Mouse (Mus musculus): ENCODE results near the gene Jtb. TPM values are rescaled to one million over a fixed set of nuclear protein-coding genes. Genes with fewer than 3 reads are reported as not detected.
A peak's percentile ranks its signal among the peaks of the same experiment; 100 is the strongest.

Gene Jtb
- polyA plus RNA-seq, 1 experiment: 60.7 TPM

DNA sequence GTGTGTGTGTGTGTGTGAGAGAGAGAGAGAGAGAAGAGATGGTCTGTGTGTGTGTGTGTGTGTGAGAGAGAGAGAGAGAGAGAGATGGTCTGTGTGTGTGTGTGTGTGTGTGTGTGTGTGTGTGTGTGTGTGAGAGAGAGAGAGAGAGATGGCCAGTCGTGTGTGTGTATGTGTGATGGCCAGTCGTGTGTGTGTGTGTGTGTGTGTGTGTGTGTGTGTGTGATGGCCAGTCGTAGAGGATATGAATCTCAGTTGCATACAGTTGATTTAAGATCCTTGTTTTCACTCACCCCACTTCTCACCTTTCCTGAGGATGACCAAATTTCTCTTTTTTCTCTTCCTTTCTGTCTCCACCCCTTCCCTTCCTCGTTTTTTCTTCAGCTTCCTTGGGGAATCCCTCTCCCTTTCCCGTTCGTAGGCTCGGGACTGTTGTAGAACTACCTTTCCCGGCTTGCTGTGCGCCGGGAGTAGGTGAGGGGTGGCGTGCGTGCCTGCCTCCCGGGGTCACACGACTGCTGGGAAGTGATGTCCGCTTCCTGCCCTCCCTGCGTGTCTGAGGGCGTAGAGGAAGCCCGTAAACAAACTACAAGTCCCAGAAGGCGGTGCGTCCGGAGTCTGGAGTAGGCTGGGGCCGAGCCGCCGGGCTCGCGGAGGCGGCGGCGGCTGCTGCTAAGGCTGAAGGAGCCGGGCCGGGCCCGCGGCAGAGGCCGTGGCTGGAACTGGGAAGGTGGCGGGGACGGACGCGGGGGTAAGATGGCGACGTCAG lies 22.4 kb downstream of the Jtb start, which contains the start of gene Crtc2:
TSS of gene Crtc2 (plus strand) at position 511 of the 766 bp plus-strand sequence.
- Histone ChIP-seq H3K4me3 (ENCODE audit: insufficient read depth, low read depth, low read length) (peak within 1 kb of the TSS; percentile 91), H3K4me1 (ENCODE audit: control insufficient read depth, insufficient read depth, low read length) (peaks cover 6% of the 10 kb centered on the region; the same call in 1 of the 2 replicates), H3K27ac (ENCODE audit: insufficient read depth, low read depth, low read length) (peak within 1 kb of the TSS; percentile 81), H3K36me3 (ENCODE audit: control insufficient read depth, insufficient read depth, low read length) (no peaks in the 10 kb centered on the region), H3K27me3 (replicated peaks; ENCODE audit: control insufficient read depth, insufficient read depth, low read length) (no peaks in the 10 kb centered on the region)
- under 1% methylated on average over 40 of the region's 40 CpGs for WGBS
- peak; percentile 98 for DNase-seq
- TF ChIP-seq CTCF (conservative IDR thresholded peaks at IDR 0.05; ENCODE audit: insufficient read depth, insufficient read length, low read depth, low read length): no peak

GRCm38 (mm10) chr3:90254419-90255193 lies 23.2 kb downstream of the Jtb start:
- under 1% methylated on average over 41 of the region's 41 CpGs for WGBS
- Histone ChIP-seq H3K4me3 (ENCODE audit: insufficient read depth, low read depth, low read length) (peak overlapping the region; percentile 91), H3K27ac (ENCODE audit: insufficient read depth, low read depth, low read length) (peak overlapping the region; percentile 81), H3K4me1 (ENCODE audit: control insufficient read depth, insufficient read depth, low read length) (peaks cover 6% of the 10 kb centered on the region; the same call in 1 of the 2 replicates), H3K36me3 (ENCODE audit: control insufficient read depth, insufficient read depth, low read length) (no peaks in the 10 kb centered on the region), H3K27me3 (replicated peaks; ENCODE audit: control insufficient read depth, insufficient read depth, low read length) (no peaks in the 10 kb centered on the region)
- TF ChIP-seq CTCF (conservative IDR thresholded peaks at IDR 0.05; ENCODE audit: insufficient read depth, insufficient read length, low read depth, low read length): 0 out of 2 replicates have a peak, but pooled peaks have one; percentile 3
- no peak for TF ChIP-seq POLR2A (IDR thresholded peaks at IDR 0.05; ENCODE audit: low read depth, low read length)
- no peak for DNase-seq

DNA sequence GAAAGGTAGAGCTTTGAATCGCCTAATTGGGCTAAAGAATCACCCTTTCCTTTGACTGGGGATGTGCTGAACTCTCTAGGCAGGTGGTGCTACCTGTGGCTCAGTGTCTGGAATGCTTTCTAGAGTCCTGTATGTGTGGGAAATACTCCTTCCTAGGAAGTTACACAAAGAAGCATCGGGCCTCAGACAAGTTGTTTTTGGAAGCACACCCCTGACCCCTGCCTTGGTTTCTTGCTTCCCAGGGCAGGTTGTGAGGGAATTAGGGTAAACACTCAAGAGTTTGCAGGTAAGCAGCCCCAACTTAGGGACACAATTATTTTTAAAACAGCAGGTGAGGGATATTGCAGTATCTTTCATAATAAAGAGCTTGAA lies 23.8 kb downstream of the Jtb start:
- Histone ChIP-seq H3K4me1 (ENCODE audit: control insufficient read depth, insufficient read depth, low read length) (peaks cover 6% of the 10 kb centered on the region; the same call in 1 of the 2 replicates), H3K4me3 (ENCODE audit: insufficient read depth, low read depth, low read length) (peak overlapping the region; percentile 91), H3K36me3 (ENCODE audit: control insufficient read depth, insufficient read depth, low read length) (no peaks in the 10 kb centered on the region), H3K27me3 (replicated peaks; ENCODE audit: control insufficient read depth, insufficient read depth, low read length) (no peaks in the 10 kb centered on the region), H3K27ac (ENCODE audit: insufficient read depth, low read depth, low read length) (no peak overlapping the region)
- DNase-seq: no peak
- WGBS: 1% methylated on average over 2 of the region's 2 CpGs
- TF ChIP-seq CTCF (conservative IDR thresholded peaks at IDR 0.05; ENCODE audit: insufficient read depth, insufficient read length, low read depth, low read length) (no peak), POLR2A (IDR thresholded peaks at IDR 0.05; ENCODE audit: low read depth, low read length) (no peak)

GRCm38 (mm10) chr3:90255784-90256353 lies 24.5 kb downstream of the Jtb start:
- Histone ChIP-seq H3K36me3 (ENCODE audit: control insufficient read depth, insufficient read depth, low read length) (no peaks in the 10 kb centered on the region), H3K4me1 (ENCODE audit: control insufficient read depth, insufficient read depth, low read length) (peaks cover 6% of the 10 kb centered on the region; the same call in 1 of the 2 replicates), H3K27ac (ENCODE audit: insufficient read depth, low read depth, low read length) (no peak overlapping the region), H3K4me3 (ENCODE audit: insufficient read depth, low read depth, low read length) (no peak overlapping the region), H3K27me3 (replicated peaks; ENCODE audit: control insufficient read depth, insufficient read depth, low read length) (no peaks in the 10 kb centered on the region)
- WGBS: 89% methylated on average over 14 of the region's 14 CpGs
- DNase-seq: no peak
- TF ChIP-seq POLR2A (IDR thresholded peaks at IDR 0.05; ENCODE audit: low read depth, low read length) (no peak), CTCF (conservative IDR thresholded peaks at IDR 0.05; ENCODE audit: insufficient read depth, insufficient read length, low read depth, low read length) (no peak)

DNA sequence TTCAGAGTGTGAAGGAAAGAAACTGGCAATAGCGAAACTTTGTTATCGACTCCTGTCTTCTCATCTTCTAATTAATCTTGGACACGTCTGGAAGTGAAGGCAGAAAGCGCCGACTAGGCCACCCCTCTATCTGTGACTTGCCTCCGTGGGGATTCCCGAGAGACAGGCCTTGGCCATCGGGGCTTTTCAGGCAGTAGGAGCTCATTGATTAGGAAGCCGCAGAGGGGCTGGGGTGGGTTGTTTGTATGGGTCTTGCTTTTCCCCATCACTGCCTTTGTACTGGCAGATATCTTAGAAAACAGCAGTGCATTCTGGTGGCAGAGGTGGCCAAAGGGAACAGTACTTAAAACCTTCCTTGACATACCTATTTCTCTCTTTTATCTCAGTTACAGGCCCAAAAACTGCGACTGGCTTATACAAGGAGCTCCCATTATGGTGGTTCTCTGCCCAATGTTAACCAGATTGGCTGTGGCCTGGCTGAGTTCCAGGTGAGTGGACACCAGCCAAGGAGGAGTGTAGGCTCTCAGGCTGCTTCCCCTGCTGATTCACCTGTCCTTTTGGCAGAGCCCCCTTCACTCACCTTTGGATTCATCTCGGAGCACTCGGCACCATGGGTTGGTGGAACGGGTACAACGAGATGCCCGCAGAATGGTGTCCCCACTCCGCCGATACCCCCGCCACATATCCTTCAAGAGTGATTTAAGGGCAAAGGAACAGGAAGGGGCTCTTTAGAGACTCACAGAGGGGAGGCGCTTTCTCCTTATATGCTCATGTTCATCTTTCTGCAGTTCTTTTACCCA lies 25.5 kb downstream of the Jtb start:
- peak; percentile 76 for DNase-seq
- 81% methylated on average over 19 of the region's 19 CpGs for WGBS
- Histone ChIP-seq H3K4me1 (ENCODE audit: control insufficient read depth, insufficient read depth, low read length) (peaks cover 6% of the 10 kb centered on the region; the same call in 1 of the 2 replicates), H3K4me3 (ENCODE audit: insufficient read depth, low read depth, low read length) (no peak overlapping the region), H3K36me3 (ENCODE audit: control insufficient read depth, insufficient read depth, low read length) (no peaks in the 10 kb centered on the region), H3K27me3 (replicated peaks; ENCODE audit: control insufficient read depth, insufficient read depth, low read length) (no peaks in the 10 kb centered on the region), H3K27ac (ENCODE audit: insufficient read depth, low read depth, low read length) (no peak overlapping the region)
- TF ChIP-seq POLR2A (IDR thresholded peaks at IDR 0.05; ENCODE audit: low read depth, low read length): no peak
- no peak for TF ChIP-seq CTCF (conservative IDR thresholded peaks at IDR 0.05; ENCODE audit: insufficient read depth, insufficient read length, low read depth, low read length)

GRCm38 (mm10) chr3:90258521-90258920 lies 27.1 kb downstream of the Jtb start:
- H3K4me1 ChIP-seq (ENCODE audit: control insufficient read depth, insufficient read depth, low read length): peaks cover 6% of the 10 kb centered on the region; the same call in 1 of the 2 replicates
- no peak overlapping the region for H3K4me3 ChIP-seq (ENCODE audit: insufficient read depth, low read depth, low read length)
- H3K27ac ChIP-seq (ENCODE audit: insufficient read depth, low read depth, low read length): no peak overlapping the region
- no peaks in the 10 kb centered on the region for H3K27me3 ChIP-seq (replicated peaks; ENCODE audit: control insufficient read depth, insufficient read depth, low read length)
- peak; percentile 81 for DNase-seq
- 78% methylated on average over 4 of the region's 4 CpGs for WGBS
- no peaks in the 10 kb centered on the region for H3K36me3 ChIP-seq (ENCODE audit: control insufficient read depth, insufficient read depth, low read length)
- TF ChIP-seq POLR2A (IDR thresholded peaks at IDR 0.05; ENCODE audit: low read depth, low read length) (no peak), CTCF (conservative IDR thresholded peaks at IDR 0.05; ENCODE audit: insufficient read depth, insufficient read length, low read depth, low read length) (no peak)
